26 mouse cellular contexts compared by ENCODE assay signal in genomic region chr9:62130746-62131145, GRCm38 (mm10). TPM values are rescaled to one million over a fixed set of nuclear protein-coding genes. Genes with fewer than 3 reads are reported as not detected.
DNase-seq lines count a peak whose midpoint lies in the region; ATAC-seq lines count a peak whose summit lies in the region.
"Had no signal": no experiment of that assay in that cellular context is flagged by ENCODE, and none has a peak within 500 bp of the region (broad histone marks: within the 10 kb centered on the region; RNA-seq: fewer than 3 reads in every experiment).

No protein-coding gene starts in this region.

- peak; percentile 61 for DNase-seq in gastrocnemius, adult 18-20 months (ENCODE audit: low spot score)
- no peak for DNase-seq in gastrocnemius, adult 8-10 months (ENCODE audit: low spot score in 2 of 2)
- DNase-seq in adrenal gland, adult 18-20 months (ENCODE audit: low spot score in 2 of 2) = peak; percentile 39 to 42
- DNase-seq in adrenal gland, postnatal 10 days = peak; percentile 78
- peak; percentile 26 for DNase-seq in gastrocnemius, postnatal 25 days
- no peak for DNase-seq in urinary bladder, postnatal 14 days (ENCODE audit: low spot score)
- DNase-seq: cerebellum, adult 11 months; cerebellum, adult 9-10 months; embryo, embryonic 11 days; forebrain, postnatal 0 days; kidney, adult 8-10 months; kidney, postnatal 10 days; lung, embryonic 14.5 days; lung, postnatal 14 days; midbrain, embryonic 14.5 days; right cerebral cortex, postnatal 14 days; thymus, postnatal 14 days had no signal

- H3K27me3 ChIP-seq in forebrain, embryonic 15.5 days = no peaks in the 10 kb centered on the region
- H3K27me3 ChIP-seq: embryonic facial prominence, embryonic 13.5 days; heart, embryonic 15.5 days; limb, embryonic 15.5 days; liver, embryonic 15.5 days had no signal

- H3K4me1 ChIP-seq in forebrain, embryonic 15.5 days = no peaks in the 10 kb centered on the region
- H3K4me1 ChIP-seq: heart, embryonic 10.5 days; heart, embryonic 15.5 days; liver, embryonic 15.5 days had no signal

- H3K4me2 ChIP-seq in forebrain, embryonic 15.5 days (replicated peaks) = no peak overlapping the region
- H3K4me2 ChIP-seq: embryonic facial prominence, embryonic 13.5 days; heart, embryonic 15.5 days; limb, embryonic 15.5 days; liver, embryonic 15.5 days; lung, embryonic 14.5 days had no signal

- no peak overlapping the region for H3K4me3 ChIP-seq in forebrain, embryonic 15.5 days
- H3K4me3 ChIP-seq: embryonic facial prominence, embryonic 13.5 days; erythroblast, embryonic 14.5 days; heart, embryonic 10.5 days; heart, embryonic 15.5 days; limb, embryonic 10.5 days; limb, embryonic 15.5 days; liver, embryonic 15.5 days had no signal

- no peak overlapping the region for H3K9ac ChIP-seq in forebrain, embryonic 15.5 days (replicated peaks)
- H3K9ac ChIP-seq: embryonic facial prominence, embryonic 13.5 days; forebrain, postnatal 0 days; heart, embryonic 15.5 days; limb, embryonic 15.5 days; liver, embryonic 15.5 days; lung, embryonic 14.5 days had no signal

- WGBS in forebrain, embryonic 15.5 days = 93% methylated on average over 5 of the region's 5 CpGs

- no peaks in the 10 kb centered on the region for H3K9me3 ChIP-seq in forebrain, embryonic 15.5 days
- H3K9me3 ChIP-seq: embryonic facial prominence, embryonic 13.5 days; heart, embryonic 10.5 days; heart, embryonic 15.5 days; limb, embryonic 10.5 days; limb, embryonic 15.5 days; liver, embryonic 15.5 days had no signal

- ATAC-seq in forebrain, embryonic 15.5 days (replicated peaks) = no peak
- ATAC-seq: forebrain, postnatal 0 days; hindbrain, embryonic 16.5 days had no signal

- no peak overlapping the region for H3K27ac ChIP-seq in forebrain, embryonic 15.5 days (replicated peaks)
- H3K27ac ChIP-seq: heart, embryonic 10.5 days; heart, embryonic 15.5 days; limb, embryonic 10.5 days; limb, embryonic 15.5 days; liver, embryonic 15.5 days had no signal

- H3K36me3 ChIP-seq in forebrain, embryonic 15.5 days = no peaks in the 10 kb centered on the region
- H3K36me3 ChIP-seq: embryonic facial prominence, embryonic 13.5 days; heart, embryonic 10.5 days; heart, embryonic 15.5 days; limb, embryonic 10.5 days; limb, embryonic 15.5 days; liver, embryonic 15.5 days had no signal

RNA-seq across cellular contexts. Expression of gene Glce, which starts 8.3 kb away (rescaled TPM):
- total RNA-seq in gastrocnemius, adult 18-20 months (2021) = 1 to 10 TPM; 5.8 TPM
- total RNA-seq in gastrocnemius, adult 8-10 months (2022) = 1 to 10 TPM; 5.3 to 6.4 (median 5.6) TPM
- 10 to 100 TPM; 23.1 to 43.1 TPM for total RNA-seq in adrenal gland, adult 18-20 months (2021)
- 10 to 100 TPM; 23.2 to 25.1 TPM for total RNA-seq in adrenal gland, postnatal 10 days (2021)
- 1 to 10 TPM; 5.5 to 8.3 TPM for total RNA-seq in gastrocnemius, postnatal 25 days (2021)
- polyA plus RNA-seq in forebrain, embryonic 15.5 days (2015; fragmentation: Nextera tagmentation; extraction: Ambion mirVana) = 16.4 and 17.4 TPM in 2 replicates

Comparison
In these comparisons a context has a peak if more than half of its experiments do, and no peak if none do; other contexts are left out.
1. DNase-seq: peak in gastrocnemius, adult 18-20 months (single experiment), adrenal gland, adult 18-20 months (2 of 2), adrenal gland, postnatal 10 days (single experiment) and gastrocnemius, postnatal 25 days (single experiment); none in gastrocnemius, adult 8-10 months (0 of 2) and urinary bladder, postnatal 14 days (single experiment).